19 mouse cellular contexts compared by ENCODE assay signal in genomic region chr9:78164741-78165140, GRCm38 (mm10). TPM values are rescaled to one million over a fixed set of nuclear protein-coding genes. Genes with fewer than 3 reads are reported as not detected.
DNase-seq lines count a peak whose midpoint lies in the region; ATAC-seq and TF ChIP-seq lines count a peak whose summit lies in the region.
"Had no signal": no experiment of that assay in that cellular context is flagged by ENCODE, and none has a peak within 500 bp of the region (broad histone marks: within the 10 kb centered on the region; RNA-seq: fewer than 3 reads in every experiment).

No protein-coding gene starts in this region.

- no peaks in the 10 kb centered on the region for H3K27me3 ChIP-seq in liver, adult 2 months (ENCODE audit: control insufficient read depth, insufficient read depth, low read length)
- no peaks in the 10 kb centered on the region for H3K27me3 ChIP-seq in liver, postnatal 0 days (ENCODE audit: insufficient read depth, low read length)
- no peaks in the 10 kb centered on the region for H3K27me3 ChIP-seq in liver, embryonic 12.5 days (replicated peaks)
- H3K27me3 ChIP-seq: CH12.LX, Patski had no signal

- peak; percentile 98 for DNase-seq in liver, adult 2 months (ENCODE audit: extremely low read depth, low read depth, low spot score)
- DNase-seq in liver, postnatal 0 days: no peak
- no peak for DNase-seq in liver
- DNase-seq: adrenal gland, adult 2 months; adrenal gland, adult 8-10 months; adrenal gland, postnatal 10 days; adrenal gland, postnatal 14 days; adrenal gland, postnatal 25 days; adrenal gland, postnatal 36 days; B cell, adult 2 months; cerebellum, adult 11 months; cerebellum, adult 11-12 months; cerebellum, adult 18-20 months had no signal

- no peaks in the 10 kb centered on the region for H3K9me3 ChIP-seq in liver, postnatal 0 days (ENCODE audit: low read length)
- no peaks in the 10 kb centered on the region for H3K9me3 ChIP-seq in liver, embryonic 12.5 days (replicated peaks)
- H3K9me3 ChIP-seq: G1E had no signal

- H3K4me3 ChIP-seq in liver, adult 2 months (ENCODE audit: insufficient read depth, low read depth, low read length): no peak overlapping the region
- H3K4me3 ChIP-seq in liver, postnatal 0 days (ENCODE audit: low read depth, low read length): no peak overlapping the region
- no peak overlapping the region for H3K4me3 ChIP-seq in liver, embryonic 12.5 days

- H3K4me1 ChIP-seq in liver, adult 2 months (ENCODE audit: control insufficient read depth, insufficient read depth, low read length): peaks cover 13% of the 10 kb centered on the region
- no peaks in the 10 kb centered on the region for H3K4me1 ChIP-seq in liver, postnatal 0 days (ENCODE audit: insufficient read depth)
- H3K4me1 ChIP-seq in liver, embryonic 12.5 days: peaks cover 34% of the 10 kb centered on the region

- TF ChIP-seq POLR2A in liver, adult 2 months (IDR thresholded peaks at IDR 0.05; ENCODE audit: extremely low read depth, insufficient read depth, low read length): no peak

- 0 out of 2 replicates have a peak, but pooled peaks have one; percentile 0 for TF ChIP-seq CTCF in liver, adult 2 months (IDR thresholded peaks at IDR 0.05; ENCODE audit: low read depth, low read length)
- no peak for TF ChIP-seq CTCF in liver, postnatal 0 days (IDR thresholded peaks at IDR 0.05; ENCODE audit: low read depth)

- H3K27ac ChIP-seq in liver, adult 2 months (replicated peaks; ENCODE audit: insufficient read depth, low read depth, low read length): peak overlapping the region; percentile 81
- no peak overlapping the region for H3K27ac ChIP-seq in liver, postnatal 0 days (ENCODE audit: low read depth)
- 0 out of 2 replicates have a peak overlapping the region, but pooled peaks have one; percentile 2 for H3K27ac ChIP-seq in liver, embryonic 12.5 days

- no peak overlapping the region for H3K4me2 ChIP-seq in liver, postnatal 0 days (ENCODE audit: low read depth, low read length)
- H3K4me2 ChIP-seq in liver, embryonic 12.5 days: no peak overlapping the region

- WGBS in liver, adult 2 months: 29% methylated on average over 3 of the region's 3 CpGs
- 89% methylated on average over 3 of the region's 3 CpGs for WGBS in liver, postnatal 0 days (ENCODE audit: insufficient replicate concordance)
- WGBS in liver, embryonic 12.5 days (ENCODE audit: insufficient replicate concordance): 81% methylated on average over 3 of the region's 3 CpGs

- H3K9ac ChIP-seq in liver, adult 2 months (ENCODE audit: low read depth, low read length): peak overlapping the region; percentile 35
- no peak overlapping the region for H3K9ac ChIP-seq in liver, postnatal 0 days (replicated peaks)
- no peak overlapping the region for H3K9ac ChIP-seq in liver, embryonic 12.5 days

- ATAC-seq in liver, postnatal 0 days: no peak
- no peak for ATAC-seq in liver, embryonic 12.5 days
- ATAC-seq: activated CD4-positive, CD25-positive, alpha-beta regulatory T cell, adult 4 months; CD4-positive, CD25-positive, alpha-beta regulatory T cell, adult 4 months; Patski had no signal

- peaks cover 16% of the 10 kb centered on the region; the same call in 1 of the 2 replicates for H3K36me3 ChIP-seq in liver, adult 2 months (ENCODE audit: control insufficient read depth, insufficient read depth, low read length)
- peaks cover 34% of the 10 kb centered on the region for H3K36me3 ChIP-seq in liver, postnatal 0 days (replicated peaks; ENCODE audit: insufficient read depth, low read length)
- H3K36me3 ChIP-seq in liver, embryonic 12.5 days: peaks cover 32% of the 10 kb centered on the region

- H3K79me2 ChIP-seq in liver, adult 2 months (ENCODE audit: control insufficient read depth, insufficient read depth, low read length): no peaks in the 10 kb centered on the region

- TF ChIP-seq EP300 in liver, postnatal 0 days (IDR thresholded peaks at IDR 0.05; ENCODE audit: low read depth): no peak

RNA-seq across cellular contexts. Expression of gene Gsta4, which starts 17.8 kb away (rescaled TPM):
- total RNA-seq in liver, adult 2 months (2014; rRNA removed): 137 and 139 TPM in 2 replicates
- polyA plus RNA-seq in liver, adult 2 months (2012; rRNA removed): 45.2 and 46.5 TPM in 2 replicates
- 19.9 and 25.5 TPM in 2 replicates for polyA plus RNA-seq in liver, postnatal 0 days (2015; fragmentation: Nextera tagmentation; extraction: Ambion mirVana)
- 20.0 and 22.1 TPM in 2 replicates for polyA plus RNA-seq in liver, embryonic 12.5 days (2016; fragmentation: Nextera tagmentation; extraction: Ambion mirVana)

RNA-seq across cellular contexts. Expression of gene Ick, which starts 55.7 kb away (rescaled TPM):
- total RNA-seq in liver, adult 2 months (2014; rRNA removed): 10.2 and 10.9 TPM in 2 replicates
- polyA plus RNA-seq in liver, adult 2 months (2012; rRNA removed): 7.3 and 7.5 TPM in 2 replicates
- 5.3 and 7.0 TPM in 2 replicates for polyA plus RNA-seq in liver, postnatal 0 days (2015; fragmentation: Nextera tagmentation; extraction: Ambion mirVana)
- 7.0 and 7.4 TPM in 2 replicates for polyA plus RNA-seq in liver, embryonic 12.5 days (2016; fragmentation: Nextera tagmentation; extraction: Ambion mirVana)

RNA-seq across cellular contexts. Expression of gene Fbxo9, which starts 55.9 kb away (rescaled TPM):
- 80.5 and 99.3 TPM in 2 replicates for total RNA-seq in liver, adult 2 months (2014; rRNA removed)
- polyA plus RNA-seq in liver, adult 2 months (2012; rRNA removed): 83.4 and 107 TPM in 2 replicates
- polyA plus RNA-seq in liver, postnatal 0 days (2015; fragmentation: Nextera tagmentation; extraction: Ambion mirVana): 45.7 and 54.0 TPM in 2 replicates
- polyA plus RNA-seq in liver, embryonic 12.5 days (2016; fragmentation: Nextera tagmentation; extraction: Ambion mirVana): 74.8 and 75.0 TPM in 2 replicates
